Mouse (Mus musculus): ENCODE results near the gene Ubc.

DNA sequence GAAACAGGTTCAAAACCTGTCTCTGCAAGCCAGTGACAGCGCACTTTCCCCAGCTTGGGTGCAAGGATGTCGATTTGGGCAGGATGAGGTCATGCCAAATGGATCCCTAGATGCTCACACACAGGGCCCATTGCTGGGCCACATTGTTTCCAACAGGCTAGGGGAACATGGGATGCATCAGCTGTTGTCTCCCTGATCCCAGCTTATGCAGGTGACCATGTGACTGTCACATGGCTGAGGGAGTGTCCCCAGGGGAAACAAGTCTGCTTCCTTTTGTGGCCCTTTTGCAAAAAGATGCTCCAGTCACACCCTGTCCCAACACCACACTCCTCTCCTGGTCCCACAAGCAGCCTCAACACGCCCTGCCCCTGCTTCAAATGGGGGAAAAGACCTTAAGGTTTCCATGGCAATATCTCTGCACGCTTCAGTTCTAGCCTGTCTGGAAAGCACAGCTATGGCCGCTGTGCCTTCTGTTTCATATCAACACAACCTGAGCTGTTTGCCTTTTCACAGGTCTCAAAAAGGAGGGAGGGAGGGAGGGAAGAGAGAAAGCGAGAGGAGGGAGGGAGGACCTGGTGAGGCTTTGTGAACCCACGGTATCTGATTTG, 35.0 kb downstream of the Ubc start:
- TF ChIP-seq CTCF (IDR thresholded peaks at IDR 0.05; ENCODE audit: low read depth, low read length) (no peak), POLR2A (IDR thresholded peaks at IDR 0.05; ENCODE audit: extremely low read depth, insufficient read depth, low read length) (no peak)

Data from liver, adult 2 months (tissue).